Comparison of ENCODE assay signal across 12 mouse cellular contexts in genomic region chr19:28380691-28381262, GRCm38 (mm10).
DNase-seq lines count a peak whose midpoint lies in the region; ATAC-seq lines count a peak whose summit lies in the region.
"Had no signal": no experiment of that assay in that cellular context is flagged by ENCODE, and none has a peak within 500 bp of the region (broad histone marks: within the 10 kb centered on the region; RNA-seq: fewer than 3 reads in every experiment).

No protein-coding gene starts in this region.

- no peaks in the 10 kb centered on the region for H3K27me3 ChIP-seq in embryonic facial prominence, embryonic 11.5 days (ENCODE audit: control insufficient read depth, insufficient read depth, low read length)
- H3K27me3 ChIP-seq in midbrain, embryonic 14.5 days (ENCODE audit: control insufficient read depth, insufficient read depth, low read length), result peaks cover 5% of the 10 kb centered on the region
- H3K27me3 ChIP-seq: Patski had no signal

- H3K36me3 ChIP-seq in embryonic facial prominence, embryonic 11.5 days (replicated peaks; ENCODE audit: control insufficient read depth, insufficient read depth, low read depth, low read length), result no peaks in the 10 kb centered on the region
- H3K36me3 ChIP-seq in midbrain, embryonic 14.5 days (ENCODE audit: control insufficient read depth, insufficient read depth, low read length), result no peaks in the 10 kb centered on the region

- no peaks in the 10 kb centered on the region for H3K9me3 ChIP-seq in embryonic facial prominence, embryonic 11.5 days (replicated peaks; ENCODE audit: control insufficient read depth, low read length)
- no peaks in the 10 kb centered on the region for H3K9me3 ChIP-seq in midbrain, embryonic 14.5 days (ENCODE audit: control insufficient read depth, low read length)

- ATAC-seq in cerebellum, adult (ENCODE audit: insufficient number of reproducible peaks, low FRiP score, low TSS enrichment), result no peak
- ATAC-seq in embryonic facial prominence, embryonic 11.5 days (replicated peaks; ENCODE audit: insufficient number of reproducible peaks, low FRiP score, low TSS enrichment, low read depth), result no peak
- no peak for ATAC-seq in midbrain, embryonic 14.5 days (ENCODE audit: low FRiP score, low TSS enrichment)
- ATAC-seq: inflammation-experienced regulatory T-cells, adult 6 months; Patski had no signal

- WGBS in embryonic facial prominence, embryonic 11.5 days, result 46% methylated on average over 9 of the region's 9 CpGs
- WGBS in midbrain, embryonic 14.5 days, result 37% methylated on average over 9 of the region's 9 CpGs

- H3K4me3 ChIP-seq in embryonic facial prominence, embryonic 11.5 days (ENCODE audit: low read depth, low read length), result no peak overlapping the region
- H3K4me3 ChIP-seq in midbrain, embryonic 14.5 days (replicated peaks; ENCODE audit: low read depth, low read length), result no peak overlapping the region
- H3K4me3 ChIP-seq: erythroblast, embryonic 14.5 days; heart, adult 2 months had no signal

- peak; percentile 6 for DNase-seq in cerebellum, adult 11-12 months
- peak; percentile 37 to 48 for DNase-seq in layer of hippocampus, postnatal 10 days (ENCODE audit: low spot score in 2 of 2)
- DNase-seq in layer of hippocampus, adult 9-11 months, result no peak
- DNase-seq in embryonic facial prominence, embryonic 11.5 days (ENCODE audit: low spot score), result peak; percentile 36
- peak; percentile 37 for DNase-seq in midbrain, embryonic 14.5 days
- no peak for DNase-seq in spleen, postnatal 10 days (ENCODE audit: low spot score in 2 of 2)
- no peak for DNase-seq in thymus, postnatal 36 days

- no peak overlapping the region for H3K4me2 ChIP-seq in embryonic facial prominence, embryonic 11.5 days (ENCODE audit: low read depth, low read length)
- no peak overlapping the region for H3K4me2 ChIP-seq in midbrain, embryonic 14.5 days (ENCODE audit: low read length)

- H3K4me1 ChIP-seq in embryonic facial prominence, embryonic 11.5 days (ENCODE audit: control insufficient read depth, insufficient read depth, low read length), result no peaks in the 10 kb centered on the region
- peaks cover 20% of the 10 kb centered on the region for H3K4me1 ChIP-seq in midbrain, embryonic 14.5 days (ENCODE audit: control insufficient read depth, insufficient read depth, low read length)

- no peak overlapping the region for H3K9ac ChIP-seq in embryonic facial prominence, embryonic 11.5 days (replicated peaks; ENCODE audit: low read length)
- no peak overlapping the region for H3K9ac ChIP-seq in midbrain, embryonic 14.5 days (replicated peaks; ENCODE audit: low read length)

- no peak overlapping the region for H3K27ac ChIP-seq in embryonic facial prominence, embryonic 11.5 days (replicated peaks; ENCODE audit: low read depth, low read length)
- H3K27ac ChIP-seq in midbrain, embryonic 14.5 days (replicated peaks; ENCODE audit: low read depth, low read length), result no peak overlapping the region
- H3K27ac ChIP-seq: heart, adult 2 months had no signal

Comparison
In these comparisons a context has a peak if more than half of its experiments do, and no peak if none do; other contexts are left out.
1. DNase-seq: peak in cerebellum, adult 11-12 months (single experiment), layer of hippocampus, postnatal 10 days (2 of 2), embryonic facial prominence, embryonic 11.5 days (single experiment) and midbrain, embryonic 14.5 days (single experiment); none in layer of hippocampus, adult 9-11 months (single experiment), spleen, postnatal 10 days (0 of 2) and thymus, postnatal 36 days (0 of 2).